Mouse (Mus musculus) cerebellum, postnatal 14 days (tissue): ENCODE results near the gene Fam222a.

Experiments
- DNase-seq, 2 experiments: peaks; one replicate each; pipeline ENCODE4 v3.0.0; 2021; ENCODE audit warnings: mixed read lengths in 2 of 2

Gene Fam222a

DNA sequence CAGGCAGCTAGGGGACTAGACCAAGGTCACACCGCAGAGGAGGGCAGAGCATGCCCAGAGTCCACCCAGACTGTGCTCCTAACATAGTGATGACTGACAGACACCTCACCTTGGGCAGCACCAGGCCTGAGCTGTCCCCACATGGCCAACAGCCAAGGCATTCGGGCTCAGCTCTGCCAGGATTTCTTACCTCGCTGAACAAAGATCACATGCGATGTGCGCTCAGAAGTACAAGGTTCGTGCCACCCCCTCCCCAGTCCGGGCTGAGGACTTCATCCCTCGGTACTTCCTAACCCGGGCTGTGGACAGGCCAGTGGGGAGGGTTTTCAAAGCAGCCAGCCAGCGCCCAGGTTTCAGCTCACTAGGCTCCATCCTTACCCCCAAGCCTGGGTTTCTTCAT, 89.6 kb downstream of the Fam222a start:
- peak; percentile 59 to 69 for DNase-seq

DNA sequence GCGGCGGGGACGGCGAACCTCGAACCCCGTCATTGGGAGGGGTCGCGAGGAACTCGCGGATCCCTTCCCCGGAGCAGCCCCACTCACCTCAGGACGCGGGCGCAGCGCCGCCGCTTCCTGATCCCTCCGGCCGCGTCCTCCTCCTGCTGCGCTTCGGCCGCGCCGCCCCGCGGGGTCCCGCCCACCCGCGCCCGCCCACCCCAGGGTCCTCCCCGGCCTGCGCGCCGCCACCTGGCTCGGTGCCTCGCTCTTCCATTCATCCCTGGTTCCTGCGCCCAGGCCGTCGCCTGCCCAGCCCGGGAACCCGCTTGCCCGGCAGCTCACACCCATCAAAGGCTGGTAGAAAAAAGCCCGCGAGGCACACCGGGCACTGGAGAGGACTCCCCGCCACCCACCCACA, 90.4 kb downstream of the Fam222a start, which contains the start of gene Trpv4:
Trpv4 (minus strand) TSS at position 167 of the 400 bp plus-strand sequence.
- no peak for DNase-seq

DNA sequence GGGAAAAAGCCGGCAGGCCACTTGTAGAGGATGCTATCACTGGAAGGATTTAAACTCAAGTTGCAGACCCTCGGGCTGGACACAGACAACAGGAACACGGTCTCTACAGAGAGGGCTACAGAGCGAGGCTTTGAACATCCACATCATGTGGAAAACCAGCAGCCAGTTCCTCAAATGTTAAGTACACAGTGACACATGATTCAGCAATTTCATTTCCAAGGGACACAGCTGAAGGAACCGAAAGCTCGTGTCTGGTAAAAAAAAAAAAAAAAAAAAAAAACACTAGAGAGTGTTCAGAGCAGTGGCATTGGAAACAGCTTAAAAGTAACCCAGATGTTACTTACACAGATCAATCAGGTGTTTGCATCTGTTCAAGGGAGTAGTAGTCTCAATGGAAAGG, 93.2 kb downstream of the Fam222a start:
- DNase-seq: no peak
